Mouse (Mus musculus) stomach, postnatal 0 days (tissue): ENCODE results near the gene Sac3d1.

ENCODE experiments used
- CTCF ChIP-seq: IDR thresholded peaks from 2 replicates; pipeline ENCODE4 v1.5.1; 2016; ENCODE audit warnings: antibody characterized with exemption, low read depth, mild to moderate bottlenecking, moderate library complexity
- EP300 ChIP-seq: optimal IDR thresholded peaks from 2 replicates; pipeline ENCODE3; 2016; ENCODE audit warnings: antibody characterized with exemption

DNA sequence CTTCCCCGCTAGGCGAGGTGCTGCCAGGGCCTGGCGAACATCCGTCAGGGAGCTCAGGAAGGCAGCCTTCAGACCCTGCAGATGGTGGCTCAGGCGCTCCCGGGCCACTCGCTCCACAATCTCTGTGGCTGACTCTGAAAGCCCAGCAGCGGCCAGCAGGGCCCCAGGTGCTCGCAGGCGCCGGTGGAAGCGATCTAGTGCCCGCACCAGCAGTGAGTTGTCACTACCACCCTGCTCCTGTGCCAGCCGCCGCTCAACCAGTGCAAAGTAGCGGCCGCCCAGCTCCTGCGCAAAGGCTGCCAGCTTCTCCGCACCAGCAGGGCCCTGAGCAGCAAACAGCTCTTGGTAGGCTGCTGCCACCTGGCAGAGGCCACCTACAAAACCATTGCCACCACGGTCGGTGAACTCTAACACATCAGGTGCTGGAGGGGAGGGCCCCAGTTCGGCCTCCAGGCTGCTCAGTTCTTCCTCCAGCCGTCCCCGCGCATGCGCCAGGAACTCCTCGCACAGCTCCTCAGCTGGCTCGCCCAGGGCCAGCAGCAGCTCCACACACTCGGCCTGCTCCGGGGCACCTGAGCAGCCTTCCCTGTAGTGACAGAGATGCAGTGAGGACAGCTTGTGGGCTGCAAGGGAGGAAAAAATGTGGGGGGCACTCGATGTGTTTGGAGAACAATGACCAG is 47.7 kb downstream of the Sac3d1 start:
- TF ChIP-seq CTCF: no peak
- no peak for TF ChIP-seq EP300
